Mouse (Mus musculus): Measurements from ENCODE around the gene Zbtb39.
A peak's percentile ranks its signal among the peaks of the same experiment; 100 is the strongest.

- no peak for TF ChIP-seq POLR2A (IDR thresholded peaks at IDR 0.05; ENCODE audit: borderline replicate concordance, control insufficient read depth, low read depth, low read length)
- TF ChIP-seq CTCF (IDR thresholded peaks at IDR 0.05; ENCODE audit: control insufficient read depth, insufficient read depth, low read length): 0 out of 2 replicates have a peak, but pooled peaks have one; percentile 13
Measured at GRCm38 (mm10) chr10:127704766-127705220, 34.5 kb upstream of the Zbtb39 start, which contains the start of gene Myo1a.

All from bone marrow, adult 2 months (tissue).